Mouse (Mus musculus): Measurements from ENCODE around the gene Cdkn2aip. TPM values are rescaled to one million over a fixed set of nuclear protein-coding genes. Genes with fewer than 3 reads are reported as not detected.

Gene Cdkn2aip
- polyA plus RNA-seq, 2 experiments, result 5.8 to 13.2 TPM

GRCm38 (mm10) chr8:47726945-47727344, 13.2 kb upstream of the Cdkn2aip start:
- no peak overlapping the region for H3K4me3 ChIP-seq (ENCODE audit: insufficient read depth in 1 of 2, low read depth in 2 of 2, low read length in 2 of 2)
- TF ChIP-seq EP300 (IDR thresholded peaks at IDR 0.05; ENCODE audit: low read depth) (no peak), CTCF (IDR thresholded peaks at IDR 0.05; ENCODE audit: low read depth) (no peak)
- 50% methylated on average over 6 of the region's 6 CpGs for WGBS (ENCODE audit: insufficient replicate concordance)
- no peaks in the 10 kb centered on the region for H3K9me3 ChIP-seq (ENCODE audit: control insufficient read depth, low read length)
- H3K9ac ChIP-seq (replicated peaks), result no peak overlapping the region
- H3K27me3 ChIP-seq (ENCODE audit: control insufficient read depth, insufficient read depth, low read length), result no peaks in the 10 kb centered on the region
- no peak overlapping the region for H3K4me2 ChIP-seq (ENCODE audit: low read depth)
- no peaks in the 10 kb centered on the region for H3K4me1 ChIP-seq (replicated peaks; ENCODE audit: control insufficient read depth in 2 of 2, insufficient read depth in 2 of 2, low read length in 1 of 2)
- H3K27ac ChIP-seq, result no peak overlapping the region
- ATAC-seq (ENCODE audit: insufficient read depth), result no peak
- H3K36me3 ChIP-seq (replicated peaks; ENCODE audit: control insufficient read depth, insufficient read depth, low read depth), result no peaks in the 10 kb centered on the region
- DNase-seq (ENCODE audit: low read depth in 3 of 3, low spot score in 3 of 3), result no peak

- no peaks in the 10 kb centered on the region for H3K9me3 ChIP-seq (ENCODE audit: control insufficient read depth, low read length)
- 41% methylated on average over 4 of the region's 4 CpGs for WGBS (ENCODE audit: insufficient replicate concordance)
- TF ChIP-seq EP300 (IDR thresholded peaks at IDR 0.05; ENCODE audit: low read depth) (no peak), CTCF (IDR thresholded peaks at IDR 0.05; ENCODE audit: low read depth) (no peak)
- H3K27me3 ChIP-seq (ENCODE audit: control insufficient read depth, insufficient read depth, low read length), result no peaks in the 10 kb centered on the region
- no peak overlapping the region for H3K27ac ChIP-seq
- H3K4me3 ChIP-seq (ENCODE audit: insufficient read depth in 1 of 2, low read depth in 2 of 2, low read length in 2 of 2), result no peak overlapping the region
- H3K9ac ChIP-seq (replicated peaks), result no peak overlapping the region
- DNase-seq (ENCODE audit: low read depth in 3 of 3, low spot score in 3 of 3) (no peak), ATAC-seq (ENCODE audit: insufficient read depth) (no peak)
- H3K4me2 ChIP-seq (ENCODE audit: low read depth), result no peak overlapping the region
- no peaks in the 10 kb centered on the region for H3K36me3 ChIP-seq (replicated peaks; ENCODE audit: control insufficient read depth, insufficient read depth, low read depth)
- 0 out of 4 replicates have a peak, but pooled peaks cover 0 to 2% of the 10 kb centered on the region in 2 experiments for H3K4me1 ChIP-seq (replicated peaks; ENCODE audit: control insufficient read depth in 2 of 2, insufficient read depth in 2 of 2, low read length in 1 of 2)
Measured at GRCm38 (mm10) chr8:47721609-47722008, 7.9 kb upstream of the Cdkn2aip start.

GRCm38 (mm10) chr8:47718641-47719040, 4.9 kb upstream of the Cdkn2aip start:
- Histone ChIP-seq H3K36me3 (replicated peaks; ENCODE audit: control insufficient read depth, insufficient read depth, low read depth) (no peaks in the 10 kb centered on the region), H3K9me3 (ENCODE audit: control insufficient read depth, low read length) (no peaks in the 10 kb centered on the region), H3K9ac (replicated peaks) (no peak overlapping the region), H3K4me2 (ENCODE audit: low read depth) (no peak overlapping the region), H3K4me1 (replicated peaks; ENCODE audit: control insufficient read depth in 2 of 2, insufficient read depth in 2 of 2, low read length in 1 of 2) (peaks cover 0 to 8% of the 10 kb centered on the region in 2 experiments; a peak in 1 of 4 replicates), H3K27me3 (ENCODE audit: control insufficient read depth, insufficient read depth, low read length) (no peaks in the 10 kb centered on the region), H3K27ac (no peak overlapping the region), H3K4me3 (ENCODE audit: insufficient read depth in 1 of 2, low read depth in 2 of 2, low read length in 2 of 2) (no peak overlapping the region)
- ATAC-seq (ENCODE audit: insufficient read depth), result no peak
- no peak for DNase-seq (ENCODE audit: low read depth in 3 of 3, low spot score in 3 of 3)
- 16% methylated on average over 11 of the region's 11 CpGs for WGBS (ENCODE audit: insufficient replicate concordance)
- no peak for TF ChIP-seq CTCF (IDR thresholded peaks at IDR 0.05; ENCODE audit: low read depth)

- TF ChIP-seq EP300 (IDR thresholded peaks at IDR 0.05; ENCODE audit: low read depth) (no peak), CTCF (IDR thresholded peaks at IDR 0.05; ENCODE audit: low read depth) (peak; percentile 35)
- Histone ChIP-seq H3K4me2 (ENCODE audit: low read depth) (peak overlapping the region; percentile 90), H3K9ac (replicated peaks) (peak overlapping the region; percentile 88), H3K4me3 (ENCODE audit: insufficient read depth in 1 of 2, low read depth in 2 of 2, low read length in 2 of 2) (peak overlapping the region; percentile 90 to 95), H3K4me1 (replicated peaks; ENCODE audit: control insufficient read depth in 2 of 2, insufficient read depth in 2 of 2, low read length in 1 of 2) (peaks cover 0 to 14% of the 10 kb centered on the region in 2 experiments; a peak in 2 of 4 replicates), H3K27ac (peak overlapping the region; percentile 68), H3K27me3 (ENCODE audit: control insufficient read depth, insufficient read depth, low read length) (no peaks in the 10 kb centered on the region), H3K9me3 (ENCODE audit: control insufficient read depth, low read length) (no peaks in the 10 kb centered on the region), H3K36me3 (replicated peaks; ENCODE audit: control insufficient read depth, insufficient read depth, low read depth) (peaks cover 23% of the 10 kb centered on the region)
- WGBS (ENCODE audit: insufficient replicate concordance), result under 1% methylated on average over 41 of the region's 44 CpGs
- peak; percentile 36 for ATAC-seq (ENCODE audit: insufficient read depth)
- DNase-seq (ENCODE audit: low read depth in 3 of 3, low spot score in 3 of 3), result peak; percentile 4 to 49 (median 33)
Measured at GRCm38 (mm10) chr8:47713171-47713663, 515 bp downstream of the Cdkn2aip start.

DNA sequence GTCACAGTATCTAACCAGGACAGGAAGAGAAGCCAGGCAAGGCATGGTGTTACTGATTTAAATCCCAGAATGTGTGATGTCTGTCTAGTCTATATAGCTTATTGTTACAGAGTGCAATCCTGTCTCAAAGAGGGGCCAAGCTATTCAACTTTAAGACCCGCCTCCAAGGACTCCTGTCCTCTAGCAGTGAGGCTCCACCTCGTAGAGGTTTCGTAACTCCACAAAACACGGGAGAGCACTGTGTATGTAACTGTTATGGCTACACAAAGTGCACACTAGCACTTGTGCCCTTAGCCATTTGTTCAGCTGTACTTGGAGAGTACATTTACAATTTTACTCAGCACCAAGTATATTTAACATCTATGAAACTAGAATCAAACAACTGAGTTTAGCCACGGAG, 5.6 kb downstream of the Cdkn2aip start:
- no peak overlapping the region for H3K27ac ChIP-seq
- H3K4me2 ChIP-seq (ENCODE audit: low read depth), result no peak overlapping the region
- peak in 1 of 3 experiments; percentile 7 for DNase-seq (ENCODE audit: low read depth in 3 of 3, low spot score in 3 of 3)
- no peaks in the 10 kb centered on the region for H3K27me3 ChIP-seq (ENCODE audit: control insufficient read depth, insufficient read depth, low read length)
- peaks cover 0 to 18% of the 10 kb centered on the region in 2 experiments; a peak in 2 of 4 replicates for H3K4me1 ChIP-seq (replicated peaks; ENCODE audit: control insufficient read depth in 2 of 2, insufficient read depth in 2 of 2, low read length in 1 of 2)
- ATAC-seq (ENCODE audit: insufficient read depth), result no peak
- TF ChIP-seq CTCF (IDR thresholded peaks at IDR 0.05; ENCODE audit: low read depth) (no peak), EP300 (IDR thresholded peaks at IDR 0.05; ENCODE audit: low read depth) (no peak)
- H3K4me3 ChIP-seq (ENCODE audit: insufficient read depth in 1 of 2, low read depth in 2 of 2, low read length in 2 of 2), result no peak overlapping the region
- 71% methylated on average over 5 of the region's 5 CpGs for WGBS (ENCODE audit: insufficient replicate concordance)
- no peaks in the 10 kb centered on the region for H3K9me3 ChIP-seq (ENCODE audit: control insufficient read depth, low read length)
- H3K9ac ChIP-seq (replicated peaks), result no peak overlapping the region
- peaks cover 26% of the 10 kb centered on the region for H3K36me3 ChIP-seq (replicated peaks; ENCODE audit: control insufficient read depth, insufficient read depth, low read depth)

Data from liver, embryonic 14.5 days (tissue).